Mouse (Mus musculus) v-Abl transformed pro-B cells (cell line): Measurements from ENCODE around the gene Foxred2.

Experiments used
- in situ Hi-C, 2 experiments: fragments of 400-800 bp; cut with MboI; formaldehyde crosslinking; loops; one replicate each; pipeline ENCODE4 v1.15.1; 2025; ENCODE audit not compliant: unreplicated experiment in 2 of 2

The Foxred2 gene

GRCm38 (mm10) chr15:77922710-77923109 is 33.8 kb downstream of the Foxred2 start:
- in situ Hi-C loops, result no loop called here

- in situ Hi-C loops, result no loop called here
These were observed 34.9 kb downstream of the Foxred2 start for GRCm38 (mm10) chr15:77921636-77922035.

- in situ Hi-C loops, result no loop called here
These were observed 35.7 kb downstream of the Foxred2 start for GRCm38 (mm10) chr15:77920511-77921462.

GRCm38 (mm10) chr15:77919441-77919840 is 37.1 kb downstream of the Foxred2 start:
- in situ Hi-C loops, result loop anchor here (5.0 to 10.0 kb wide), 3 partner anchors 75 to 147 kb away; partner anchors contain the start of gene Myh9 (in 1 of the 2)

GRCm38 (mm10) chr15:77916851-77917544 is 39.5 kb downstream of the Foxred2 start:
- in situ Hi-C loops, result loop anchor here (5.0 to 10.0 kb wide), 3 partner anchors 72 to 145 kb away; partner anchors contain the start of gene Myh9 (in 1 of the 2)

- in situ Hi-C loops, result loop anchor here (5.0 to 10.0 kb wide), 3 partner anchors 70 to 143 kb away; partner anchors contain the start of gene Myh9 (in 1 of the 2)
These were observed 41.2 kb downstream of the Foxred2 start for GRCm38 (mm10) chr15:77915287-77915686.

GRCm38 (mm10) chr15:77914507-77914906 is 42.0 kb downstream of the Foxred2 start:
- in situ Hi-C loops, result loop anchor here in 1 of 2 experiments (10.0 kb wide), 1 partner anchor 70 kb away; the partner anchor contains the start of gene Myh9

- in situ Hi-C loops, result loop anchor here in 1 of 2 experiments (10.0 kb wide), 1 partner anchor 68 kb away; the partner anchor contains the start of gene Myh9
These were observed 43.5 kb downstream of the Foxred2 start for GRCm38 (mm10) chr15:77913054-77913453.

- in situ Hi-C loops, result loop anchor here in 1 of 2 experiments (10.0 kb wide), 1 partner anchor 68 kb away; the partner anchor contains the start of gene Myh9
These were observed 43.9 kb downstream of the Foxred2 start for GRCm38 (mm10) chr15:77912585-77912984.

- in situ Hi-C loops, result loop anchor here in 1 of 2 experiments (10.0 kb wide), 1 partner anchor 67 kb away; the partner anchor contains the start of gene Myh9
These were observed 44.5 kb downstream of the Foxred2 start for GRCm38 (mm10) chr15:77912048-77912447.

GRCm38 (mm10) chr15:77911065-77911464 is 45.5 kb downstream of the Foxred2 start:
- in situ Hi-C loops, result loop anchor here in 1 of 2 experiments (10.0 kb wide), 1 partner anchor 66 kb away; the partner anchor contains the start of gene Myh9

- in situ Hi-C loops, result loop anchor here in 1 of 2 experiments (5.0 kb wide), 1 partner anchor 56 kb away; no protein-coding TSS in a partner anchor
These were observed 48.6 kb downstream of the Foxred2 start for GRCm38 (mm10) chr15:77907646-77908518.

- in situ Hi-C loops, result loop anchor here in 1 of 2 experiments (5.0 kb wide), 1 partner anchor 54 kb away; no protein-coding TSS in a partner anchor
These were observed 50.0 kb downstream of the Foxred2 start for GRCm38 (mm10) chr15:77906545-77906944.

GRCm38 (mm10) chr15:77906081-77906480 is 50.4 kb downstream of the Foxred2 start:
- in situ Hi-C loops, result loop anchor here in 1 of 2 experiments (5.0 kb wide), 1 partner anchor 54 kb away; no protein-coding TSS in a partner anchor

- in situ Hi-C loops, result loop anchor here in 1 of 2 experiments (5.0 kb wide), 1 partner anchor 53 kb away; no protein-coding TSS in a partner anchor
These were observed 51.1 kb downstream of the Foxred2 start for GRCm38 (mm10) chr15:77905275-77905970.

GRCm38 (mm10) chr15:77904363-77904892 is 52.1 kb downstream of the Foxred2 start:
- in situ Hi-C loops, result no loop called here

- in situ Hi-C loops, result no loop called here
These were observed 53.3 kb downstream of the Foxred2 start for GRCm38 (mm10) chr15:77903176-77903575.

GRCm38 (mm10) chr15:77894926-77895325 is 61.6 kb downstream of the Foxred2 start:
- in situ Hi-C loops, result loop anchor here in 1 of 2 experiments (5.0 kb wide), 1 partner anchor 38 kb away; no protein-coding TSS in a partner anchor
